Mouse (Mus musculus) c-Kit-positive CD71-positive TER-119-positive erythroid progenitor cells, embryonic 14.5 days (primary cell): ENCODE results near the gene Frmd4a.

Experiments
- DNase-seq: peaks from one replicate; pipeline ENCODE4 v3.0.0-alpha.2; 2013; ENCODE audit warnings: low spot score

The Frmd4a gene

GRCm38 (mm10) chr2:4492485-4493481 lies 475.3 kb downstream of the Frmd4a start:
- peak; percentile 53 for DNase-seq

- no peak for DNase-seq
Measured at GRCm38 (mm10) chr2:4494478-4494877, 477.0 kb downstream of the Frmd4a start.

- peak; percentile 75 for DNase-seq
Measured at GRCm38 (mm10) chr2:4499257-4499656, 481.7 kb downstream of the Frmd4a start.

- no peak for DNase-seq
Measured at GRCm38 (mm10) chr2:4499916-4500315, 482.4 kb downstream of the Frmd4a start.

GRCm38 (mm10) chr2:4501257-4502027 lies 483.9 kb downstream of the Frmd4a start:
- DNase-seq = no peak

GRCm38 (mm10) chr2:4504413-4504812 lies 486.9 kb downstream of the Frmd4a start:
- DNase-seq = no peak

GRCm38 (mm10) chr2:4505695-4506094 lies 488.2 kb downstream of the Frmd4a start:
- no peak for DNase-seq

GRCm38 (mm10) chr2:4506659-4507058 lies 489.1 kb downstream of the Frmd4a start:
- no peak for DNase-seq

GRCm38 (mm10) chr2:4507887-4508615 lies 490.5 kb downstream of the Frmd4a start:
- DNase-seq = no peak

- no peak for DNase-seq
Measured at GRCm38 (mm10) chr2:4508959-4509615, 491.6 kb downstream of the Frmd4a start.

- no peak for DNase-seq
Measured at GRCm38 (mm10) chr2:4509739-4510138, 492.2 kb downstream of the Frmd4a start.

- no peak for DNase-seq
Measured at GRCm38 (mm10) chr2:4510208-4511079, 492.9 kb downstream of the Frmd4a start.

GRCm38 (mm10) chr2:4511080-4511386 lies 493.5 kb downstream of the Frmd4a start:
- no peak for DNase-seq

GRCm38 (mm10) chr2:4512607-4513006 lies 495.1 kb downstream of the Frmd4a start:
- DNase-seq = no peak

- no peak for DNase-seq
Measured at GRCm38 (mm10) chr2:4515910-4516309, 498.4 kb downstream of the Frmd4a start.

GRCm38 (mm10) chr2:4516819-4517552 lies 499.5 kb downstream of the Frmd4a start:
- DNase-seq = no peak

GRCm38 (mm10) chr2:4517553-4518125 lies 500.1 kb downstream of the Frmd4a start:
- DNase-seq = no peak

- DNase-seq = no peak
Measured at GRCm38 (mm10) chr2:4518549-4518948, 501.0 kb downstream of the Frmd4a start.

GRCm38 (mm10) chr2:4522769-4523487 lies 505.4 kb downstream of the Frmd4a start:
- DNase-seq = no peak
